Mouse (Mus musculus) intestine, postnatal 0 days (tissue): ENCODE measurements around the gene Lpar3. TPM values are rescaled to one million over a fixed set of nuclear protein-coding genes. Genes with fewer than 3 reads are reported as not detected.
A peak's percentile ranks its signal among the peaks of the same experiment; 100 is the strongest.

Source experiments
- ATAC-seq: fragments of 200-750 bp; cut with Nextera tagmentation; 2 replicates; pipeline ENCODE4 v1.8.0; 2017; ENCODE audit warnings: mild to moderate bottlenecking, moderate TSS enrichment, moderate library complexity
- H3K27ac ChIP-seq: fragments of 300-500 bp; sonication (generic); 2 replicates; pipeline ENCODE4 v1.5.1; 2014; ENCODE audit warnings: mild to moderate bottlenecking, low read depth, low read length, moderate library complexity
- H3K27me3 ChIP-seq: fragments of 300-500 bp; sonication (generic); replicated peaks from 2 replicates; pipeline ENCODE4 v1.6.1; 2014; ENCODE audit warnings: low read length, mixed read lengths; ENCODE audit not compliant: control insufficient read depth, insufficient read depth
- H3K36me3 ChIP-seq: fragments of 300-500 bp; sonication (generic); 2 replicates; pipeline ENCODE4 v1.6.1; 2014; ENCODE audit warnings: mild to moderate bottlenecking, moderate library complexity; ENCODE audit not compliant: control insufficient read depth, insufficient read depth
- H3K4me1 ChIP-seq: fragments of 300-500 bp; sonication (generic); replicated peaks from 2 replicates; pipeline ENCODE4 v1.6.1; 2014; ENCODE audit warnings: antibody characterized with exemption, low read length, mixed read lengths; ENCODE audit not compliant: control insufficient read depth, insufficient read depth
- H3K4me2 ChIP-seq: fragments of 300-500 bp; sonication (generic); replicated peaks from 2 replicates; pipeline ENCODE4 v1.6.1; 2014; ENCODE audit warnings: low read depth, mild to moderate bottlenecking, moderate library complexity
- H3K4me3 ChIP-seq: fragments of 300-500 bp; sonication (generic); 2 replicates; pipeline ENCODE4 v1.5.1; 2014; ENCODE audit warnings: low read depth, low read length
- H3K9ac ChIP-seq: fragments of 300-500 bp; sonication (generic); 2 replicates; pipeline ENCODE4 v1.6.1; 2014; ENCODE audit warnings: mild to moderate bottlenecking, low read depth, low read length
- H3K9me3 ChIP-seq: fragments of 300-500 bp; sonication (generic); 2 replicates; pipeline ENCODE4 v1.6.1; 2016; ENCODE audit warnings: mixed run types; ENCODE audit not compliant: control insufficient read depth
- CTCF ChIP-seq: sonication (generic); IDR thresholded peaks from 2 replicates; pipeline ENCODE4 v1.5.1; 2016; ENCODE audit warnings: low read depth, mild to moderate bottlenecking, control low read depth, antibody characterized with exemption, moderate library complexity
- WGBS: fragments of 180-500 bp; shearing (Covaris S2); extraction: QIAGEN DNeasy Blood & Tissue Kit; methylation state at CpG from one replicate; pipeline ENCODE4 v1.1.7; 2014; 5-methylcytosine and 5-hydroxymethylcytosine counted together
- polyA plus RNA-seq: library from polyadenylated mRNA; unstranded; fragments of >200 nt; fragmentation: Nextera tagmentation; extraction: Ambion mirVana; gene quantifications from 2 replicates; pipeline ENCODE4 v1.2.1, GENCODE M21; 2015

The Lpar3 gene
- polyA plus RNA-seq, 1 experiment from 2014 or later, result 10.7 TPM

GRCm38 (mm10) chr3:146275360-146276025 lies 54.7 kb downstream of the Lpar3 start:
- no peaks in the 10 kb centered on the region for H3K9me3 ChIP-seq
- H3K4me3 ChIP-seq, result no peak overlapping the region
- no peak for TF ChIP-seq CTCF
- H3K4me1 ChIP-seq, result no peaks in the 10 kb centered on the region
- H3K27ac ChIP-seq, result no peak overlapping the region
- H3K9ac ChIP-seq, result no peak overlapping the region
- H3K4me2 ChIP-seq, result no peak overlapping the region
- H3K36me3 ChIP-seq, result no peaks in the 10 kb centered on the region
- 72% methylated on average over 11 of the region's 11 CpGs for WGBS
- no peaks in the 10 kb centered on the region for H3K27me3 ChIP-seq
- no peak for ATAC-seq

- H3K4me2 ChIP-seq, result no peak overlapping the region
- no peaks in the 10 kb centered on the region for H3K27me3 ChIP-seq
- no peaks in the 10 kb centered on the region for H3K36me3 ChIP-seq
- no peak for TF ChIP-seq CTCF
- H3K27ac ChIP-seq, result no peak overlapping the region
- WGBS, result 53% methylated on average over 4 of the region's 4 CpGs
- H3K4me3 ChIP-seq, result no peak overlapping the region
- no peak overlapping the region for H3K9ac ChIP-seq
- no peaks in the 10 kb centered on the region for H3K4me1 ChIP-seq
- no peaks in the 10 kb centered on the region for H3K9me3 ChIP-seq
- ATAC-seq, result no peak
Observed at GRCm38 (mm10) chr3:146276026-146276409, 55.3 kb downstream of the Lpar3 start.

GRCm38 (mm10) chr3:146276991-146277390 lies 56.2 kb downstream of the Lpar3 start:
- H3K4me1 ChIP-seq, result no peaks in the 10 kb centered on the region
- no peak for ATAC-seq
- H3K9ac ChIP-seq, result no peak overlapping the region
- WGBS, result 91% methylated on average over 4 of the region's 4 CpGs
- TF ChIP-seq CTCF, result no peak
- H3K27ac ChIP-seq, result no peak overlapping the region
- no peaks in the 10 kb centered on the region for H3K36me3 ChIP-seq
- H3K4me2 ChIP-seq, result no peak overlapping the region
- H3K9me3 ChIP-seq, result no peaks in the 10 kb centered on the region
- H3K27me3 ChIP-seq, result no peaks in the 10 kb centered on the region
- H3K4me3 ChIP-seq, result no peak overlapping the region

GRCm38 (mm10) chr3:146277456-146277855 lies 56.7 kb downstream of the Lpar3 start:
- Histone ChIP-seq H3K27me3 (no peaks in the 10 kb centered on the region), H3K9me3 (no peaks in the 10 kb centered on the region), H3K27ac (no peak overlapping the region), H3K36me3 (no peaks in the 10 kb centered on the region), H3K9ac (no peak overlapping the region), H3K4me2 (no peak overlapping the region), H3K4me1 (no peaks in the 10 kb centered on the region), H3K4me3 (no peak overlapping the region)
- 79% methylated on average over 11 of the region's 11 CpGs for WGBS
- ATAC-seq, result no peak
- peak; percentile 72 for TF ChIP-seq CTCF

- TF ChIP-seq CTCF, result no peak
- Histone ChIP-seq H3K4me2 (no peak overlapping the region), H3K27ac (peak overlapping the region; percentile 10; the same call in 1 of the 2 replicates), H3K9ac (no peak overlapping the region), H3K9me3 (no peaks in the 10 kb centered on the region), H3K36me3 (no peaks in the 10 kb centered on the region), H3K4me3 (no peak overlapping the region), H3K4me1 (no peaks in the 10 kb centered on the region), H3K27me3 (no peaks in the 10 kb centered on the region)
- ATAC-seq, result peak; percentile 89
- WGBS, result 49% methylated on average over 13 of the region's 13 CpGs
Observed at GRCm38 (mm10) chr3:146278195-146279140, 57.7 kb downstream of the Lpar3 start.

GRCm38 (mm10) chr3:146283732-146284361 lies 63.1 kb downstream of the Lpar3 start:
- H3K27me3 ChIP-seq, result no peaks in the 10 kb centered on the region
- no peak overlapping the region for H3K4me2 ChIP-seq
- peaks cover 4% of the 10 kb centered on the region; the same call in 1 of the 2 replicates for H3K4me1 ChIP-seq
- no peaks in the 10 kb centered on the region for H3K9me3 ChIP-seq
- WGBS, result 24% methylated on average over 3 of the region's 3 CpGs
- H3K27ac ChIP-seq, result peak overlapping the region; percentile 62
- H3K9ac ChIP-seq, result no peak overlapping the region
- ATAC-seq, result peak; percentile 88
- H3K36me3 ChIP-seq, result no peaks in the 10 kb centered on the region
- no peak overlapping the region for H3K4me3 ChIP-seq
- peak; percentile 36; the same call in 1 of the 2 replicates for TF ChIP-seq CTCF
